Comparison of ENCODE assay signal across 8 mouse cellular contexts in genomic region chr6:115544442-115544970, GRCm38 (mm10). TPM values are rescaled to one million over a fixed set of nuclear protein-coding genes. Genes with fewer than 3 reads are reported as not detected.
DNase-seq lines count a peak whose midpoint lies in the region; ATAC-seq and TF ChIP-seq lines count a peak whose summit lies in the region.

Tsen2 (plus strand) TSS chr6:115544664.

- intact Hi-C loops in heart, adult 2 months (cut with DNase I) = no loop called here

- H3K4me2 ChIP-seq in embryonic facial prominence, embryonic 13.5 days = peak within 1 kb of the TSS; percentile 82
- peak within 1 kb of the TSS; percentile 74 for H3K4me2 ChIP-seq in limb, embryonic 13.5 days (replicated peaks)
- H3K4me2 ChIP-seq in midbrain, embryonic 16.5 days (ENCODE audit: low read length) = peak within 1 kb of the TSS; percentile 64

- H3K4me3 ChIP-seq in embryonic facial prominence, embryonic 13.5 days = peak within 1 kb of the TSS; percentile 80
- H3K4me3 ChIP-seq in heart, adult 2 months = peak within 1 kb of the TSS; percentile 95
- H3K4me3 ChIP-seq in limb, embryonic 13.5 days = peak within 1 kb of the TSS; percentile 72
- H3K4me3 ChIP-seq in midbrain, embryonic 16.5 days (ENCODE audit: low read depth, low read length) = peak within 1 kb of the TSS; percentile 44

- ATAC-seq in embryonic facial prominence, embryonic 13.5 days (ENCODE audit: insufficient number of reproducible peaks, insufficient read depth, low FRiP score, low TSS enrichment, low read depth) = peak; percentile 89
- ATAC-seq in limb, embryonic 13.5 days (ENCODE audit: low FRiP score, low read depth) = peak; percentile 95
- peak; percentile 95 for ATAC-seq in midbrain, embryonic 16.5 days

- DNase-seq in 3134 (ENCODE audit: extremely low read depth, insufficient read length, low spot score) = peak; percentile 100
- DNase-seq in adrenal gland, postnatal 36 days = peak; percentile 96 to 98
- peak; percentile 96 to 99 for DNase-seq in heart, adult 2 months
- DNase-seq in kidney, adult 8-10 months = peak; percentile 96 to 98
- peak; percentile 95 to 97 for DNase-seq in spleen, postnatal 10 days (ENCODE audit: low spot score in 2 of 2)

- no peaks in the 10 kb centered on the region for H3K79me2 ChIP-seq in heart, adult 2 months (replicated peaks; ENCODE audit: control insufficient read depth, insufficient read depth, low read length)

- H3K9ac ChIP-seq in embryonic facial prominence, embryonic 13.5 days = peak within 1 kb of the TSS; percentile 87
- H3K9ac ChIP-seq in heart, adult 2 months (ENCODE audit: low read depth, low read length) = peak within 1 kb of the TSS; percentile 81
- peak within 1 kb of the TSS; percentile 88 for H3K9ac ChIP-seq in limb, embryonic 13.5 days
- peak within 1 kb of the TSS; percentile 69 for H3K9ac ChIP-seq in midbrain, embryonic 16.5 days (ENCODE audit: low read depth, low read length)

- no peaks in the 10 kb centered on the region for H3K9me3 ChIP-seq in embryonic facial prominence, embryonic 13.5 days
- H3K9me3 ChIP-seq in limb, embryonic 13.5 days = no peaks in the 10 kb centered on the region
- no peaks in the 10 kb centered on the region for H3K9me3 ChIP-seq in midbrain, embryonic 16.5 days (replicated peaks; ENCODE audit: control insufficient read depth, low read length, poor library complexity, severe bottlenecking)

- no peak for TF ChIP-seq EP300 in heart, adult 2 months (IDR thresholded peaks at IDR 0.05; ENCODE audit: insufficient read depth, low read depth, low read length)

- TF ChIP-seq POLR2A in heart, adult 2 months (IDR thresholded peaks at IDR 0.05; ENCODE audit: insufficient read depth, low read depth, low read length) = peak; percentile 71

- no peaks in the 10 kb centered on the region for H3K27me3 ChIP-seq in embryonic facial prominence, embryonic 13.5 days
- no peaks in the 10 kb centered on the region for H3K27me3 ChIP-seq in heart, adult 2 months (ENCODE audit: control insufficient read depth, insufficient read depth, low read length)
- no peaks in the 10 kb centered on the region for H3K27me3 ChIP-seq in limb, embryonic 13.5 days
- H3K27me3 ChIP-seq in midbrain, embryonic 16.5 days (ENCODE audit: control insufficient read depth, insufficient read depth, low read depth, low read length) = no peaks in the 10 kb centered on the region

- TF ChIP-seq CTCF in heart, adult 2 months (IDR thresholded peaks at IDR 0.05) = peak; percentile 41

- peaks cover 17% of the 10 kb centered on the region for H3K36me3 ChIP-seq in embryonic facial prominence, embryonic 13.5 days
- no peaks in the 10 kb centered on the region for H3K36me3 ChIP-seq in heart, adult 2 months (ENCODE audit: control insufficient read depth, insufficient read depth, low read length)
- peaks cover 18% of the 10 kb centered on the region for H3K36me3 ChIP-seq in limb, embryonic 13.5 days
- peaks cover under 1% of the 10 kb centered on the region; the same call in 1 of the 2 replicates for H3K36me3 ChIP-seq in midbrain, embryonic 16.5 days (ENCODE audit: control insufficient read depth, insufficient read depth, low read length)

- H3K27ac ChIP-seq in embryonic facial prominence, embryonic 13.5 days = peak within 1 kb of the TSS; percentile 84
- peak within 1 kb of the TSS; percentile 82 for H3K27ac ChIP-seq in heart, adult 2 months
- peak within 1 kb of the TSS; percentile 75 for H3K27ac ChIP-seq in limb, embryonic 13.5 days
- peak within 1 kb of the TSS; percentile 81 for H3K27ac ChIP-seq in midbrain, embryonic 16.5 days (ENCODE audit: low read length)

- H3K4me1 ChIP-seq in embryonic facial prominence, embryonic 13.5 days = peaks cover 9% of the 10 kb centered on the region
- peaks cover 1% of the 10 kb centered on the region; the same call in 1 of the 2 replicates for H3K4me1 ChIP-seq in heart, adult 2 months (ENCODE audit: control insufficient read depth, insufficient read depth, low read length)
- peaks cover 7% of the 10 kb centered on the region for H3K4me1 ChIP-seq in limb, embryonic 13.5 days
- peaks cover 5% of the 10 kb centered on the region for H3K4me1 ChIP-seq in midbrain, embryonic 16.5 days (ENCODE audit: control insufficient read depth, insufficient read depth, low read length)

- WGBS in embryonic facial prominence, embryonic 13.5 days = under 1% methylated on average over 38 of the region's 38 CpGs
- 1% methylated on average over 38 of the region's 38 CpGs for WGBS in heart, adult 2 months
- under 1% methylated on average over 38 of the region's 38 CpGs for WGBS in limb, embryonic 13.5 days
- under 1% methylated on average over 33 of the region's 38 CpGs for WGBS in midbrain, embryonic 16.5 days

RNA-seq across cellular contexts. Expression of gene Tsen2, which starts in this region (rescaled TPM):
- total RNA-seq in adrenal gland, postnatal 36 days (2021) = 10 to 100 TPM; 11.1 to 13.4 TPM
- polyA plus RNA-seq in embryonic facial prominence, embryonic 13.5 days (2015; fragmentation: Nextera tagmentation; extraction: Ambion mirVana) = 35.0 and 35.4 TPM in 2 replicates
- total RNA-seq in heart, adult 2 months (2021) = 1 to 10 TPM; 6.1 to 7.2 TPM
- 3.9 and 4.3 TPM in 2 replicates for polyA plus RNA-seq in heart, adult 2 months (2012; rRNA removed)
- 30.4 and 31.0 TPM in 2 replicates for polyA plus RNA-seq in limb, embryonic 13.5 days (2015; fragmentation: Nextera tagmentation; extraction: Ambion mirVana)
- 34.2 and 36.5 TPM in 2 replicates for polyA plus RNA-seq in midbrain, embryonic 16.5 days (2015; fragmentation: Nextera tagmentation; extraction: Ambion mirVana)

Comparison
In these comparisons a context has a peak if more than half of its experiments do, and no peak if none do; other contexts are left out.
1. Peak in every context shown above with its lines: DNase-seq, ATAC-seq, H3K4me3 ChIP-seq and H3K27ac ChIP-seq.
2. H3K4me3 ChIP-seq: peak in every context shown above with its lines; median percentile 95 in heart, adult 2 months; 80 in embryonic facial prominence, embryonic 13.5 days; 72 in limb, embryonic 13.5 days; 44 in midbrain, embryonic 16.5 days.